Mouse (Mus musculus): ENCODE results near the gene Exoc4.

Exoc4 gene

GRCm38 (mm10) chr6:33308646-33309045, 59.8 kb downstream of the Exoc4 start:
- DNase-seq (ENCODE audit: low spot score in 2 of 2): no peak

DNA sequence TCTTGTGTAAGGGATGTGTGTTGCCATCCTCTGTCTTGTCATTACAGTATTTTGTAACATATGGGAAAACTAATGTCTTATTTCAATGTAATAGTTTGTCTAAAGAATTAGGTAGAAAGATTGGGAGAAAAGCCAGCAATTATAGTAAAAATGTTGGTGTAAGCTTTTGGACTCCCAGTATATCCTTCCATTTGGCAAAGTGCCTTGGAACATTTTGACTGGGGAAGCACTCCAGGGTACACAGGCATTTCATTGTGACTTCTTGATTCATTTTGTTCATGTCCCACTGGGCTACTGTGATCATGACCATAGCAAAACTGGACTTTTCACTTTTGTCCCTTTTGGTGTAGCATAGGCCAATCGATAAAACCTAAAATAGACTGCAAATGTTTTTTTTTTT, 61.6 kb downstream of the Exoc4 start:
- DNase-seq (ENCODE audit: low spot score in 2 of 2): no peak

GRCm38 (mm10) chr6:33322849-33323248, 74.0 kb downstream of the Exoc4 start:
- DNase-seq (ENCODE audit: low spot score in 2 of 2): no peak

- no peak for DNase-seq (ENCODE audit: low spot score in 2 of 2)
Observed at GRCm38 (mm10) chr6:33323386-33323785, 74.5 kb downstream of the Exoc4 start.

DNA sequence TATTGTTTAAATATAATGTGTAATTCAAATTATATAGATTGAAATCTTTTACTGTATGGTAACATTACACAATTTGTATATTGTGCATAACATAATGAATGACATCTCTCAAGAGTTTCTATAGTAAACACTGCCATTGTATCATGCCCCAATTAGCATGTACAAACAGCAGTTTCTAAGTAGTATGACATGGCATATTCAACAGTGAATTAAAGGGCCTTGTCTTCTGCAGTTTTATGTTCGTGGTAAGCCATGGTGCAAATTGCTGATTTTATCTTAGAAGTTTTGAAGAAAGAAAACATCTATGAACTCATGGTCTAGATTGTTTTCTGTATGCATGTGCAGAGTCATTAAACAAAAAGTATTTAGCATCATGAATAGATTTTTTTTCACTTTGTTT, 79.4 kb downstream of the Exoc4 start:
- no peak for DNase-seq (ENCODE audit: low spot score in 2 of 2)

DNA sequence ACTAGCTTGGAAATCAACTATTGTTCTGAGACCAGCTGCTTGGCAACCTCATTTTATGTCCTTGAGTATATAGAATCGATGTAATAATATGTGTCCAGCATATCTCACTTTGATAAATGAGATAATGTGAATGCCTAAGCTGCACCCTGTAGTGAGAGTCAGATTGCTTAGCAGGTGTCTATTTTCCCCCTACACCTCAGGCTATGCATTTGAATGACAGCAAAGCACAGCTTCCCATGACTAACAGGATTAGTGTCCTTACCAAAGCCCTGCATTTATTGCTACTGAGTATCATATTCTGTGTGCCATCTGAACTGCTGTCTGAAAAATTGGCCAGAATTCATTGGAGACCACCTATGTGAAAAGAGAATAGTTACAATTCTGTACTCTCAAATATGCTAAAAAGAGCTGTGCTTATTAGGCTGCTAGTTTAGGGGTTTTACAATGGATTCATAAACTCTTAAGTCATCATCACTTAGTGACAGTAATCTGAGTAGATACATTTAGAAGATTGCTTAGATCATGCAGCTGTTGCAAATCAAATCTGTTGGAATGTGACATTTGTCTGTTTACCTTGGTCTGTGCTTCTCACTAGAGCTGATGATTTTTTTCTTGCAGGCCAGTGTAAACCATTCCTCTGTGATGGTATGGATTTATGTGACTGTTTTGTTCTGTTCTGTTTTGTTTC, 98.3 kb downstream of the Exoc4 start:
- no peak for DNase-seq (ENCODE audit: low spot score in 2 of 2)

DNA sequence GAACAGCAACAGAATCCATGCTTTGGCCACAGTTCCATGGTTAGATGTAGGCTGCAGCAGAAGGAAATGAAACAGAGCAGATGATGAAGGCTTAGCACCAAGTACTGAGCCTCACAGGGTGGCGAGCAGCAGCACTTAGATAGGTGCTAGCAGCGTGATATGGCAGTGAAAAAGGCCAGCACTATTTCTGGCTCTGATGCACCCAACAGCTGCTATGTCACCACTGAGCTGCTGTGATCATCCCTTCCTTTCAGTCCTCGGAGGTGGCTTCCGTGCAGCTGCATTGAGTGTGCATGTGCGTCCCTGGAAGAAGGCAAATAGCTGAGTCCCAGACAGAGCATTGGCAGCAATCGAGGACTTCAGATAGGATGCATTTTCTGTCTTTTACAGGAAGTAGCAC, 112.7 kb downstream of the Exoc4 start:
- no peak for DNase-seq (ENCODE audit: low spot score in 2 of 2)

DNA sequence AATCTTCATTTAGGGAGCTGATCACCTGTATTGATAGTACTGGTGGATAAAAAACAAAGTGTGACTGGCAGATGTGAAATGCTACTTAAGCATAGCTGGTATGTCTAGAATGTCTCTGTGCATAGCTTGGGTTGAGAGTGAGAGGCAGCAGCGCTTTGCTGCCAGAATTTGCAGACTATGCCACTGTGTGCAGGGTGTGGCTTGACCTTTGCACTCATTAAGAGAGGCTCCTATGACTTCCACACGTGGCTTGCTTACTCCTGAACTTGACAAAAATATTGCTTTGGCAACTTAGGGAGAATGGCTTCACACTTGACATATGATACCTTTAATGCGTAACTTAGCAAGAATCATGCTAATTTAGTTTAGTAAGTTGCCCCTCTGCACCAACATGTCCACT, 131.6 kb downstream of the Exoc4 start:
- DNase-seq (ENCODE audit: low spot score in 2 of 2): no peak

DNA sequence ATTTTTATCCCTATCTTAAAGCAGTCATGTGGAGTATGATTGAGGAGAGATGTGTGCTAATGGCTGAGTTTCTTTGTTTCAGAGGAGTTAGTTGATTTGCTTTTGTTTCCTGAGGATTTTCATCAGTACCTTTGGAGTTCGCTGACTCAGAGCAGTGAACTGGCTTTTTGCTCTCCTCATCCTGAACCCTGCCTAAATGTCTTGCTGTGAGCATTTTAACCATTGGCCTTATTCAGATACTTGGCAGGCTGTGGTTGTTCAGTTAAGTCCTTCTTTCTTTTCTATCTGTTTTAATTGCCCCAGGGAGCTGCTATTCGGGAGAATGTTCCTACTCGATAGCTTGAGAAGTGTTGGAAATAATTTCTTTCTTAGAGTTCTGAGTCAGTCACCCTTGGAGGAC, 133.3 kb downstream of the Exoc4 start:
- DNase-seq (ENCODE audit: low spot score in 2 of 2): no peak

DNA sequence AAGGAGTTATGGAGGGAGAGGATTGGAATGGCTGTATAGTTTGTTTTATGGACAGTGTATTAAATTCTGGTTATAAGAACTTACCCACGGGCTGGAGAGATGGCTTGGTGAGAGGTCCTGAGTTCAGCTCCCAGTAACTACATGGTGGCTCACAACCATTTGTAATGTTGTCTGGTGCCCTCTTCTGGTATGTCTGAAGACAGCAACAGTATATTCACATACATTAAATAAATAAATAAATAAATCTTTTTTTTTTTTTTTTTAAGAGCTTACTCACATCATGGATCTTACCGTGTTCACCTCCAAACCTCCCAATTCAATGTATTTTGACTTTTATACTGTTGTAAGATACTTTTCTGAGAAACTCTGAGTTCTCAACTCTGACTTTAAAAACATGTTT, 143.1 kb downstream of the Exoc4 start:
- DNase-seq (ENCODE audit: low spot score in 2 of 2): no peak

- DNase-seq (ENCODE audit: low spot score in 2 of 2): no peak
Observed at GRCm38 (mm10) chr6:33399491-33399890, 150.6 kb downstream of the Exoc4 start.

GRCm38 (mm10) chr6:33401161-33401560, 152.3 kb downstream of the Exoc4 start:
- DNase-seq (ENCODE audit: low spot score in 2 of 2): peak in 1 of 2 experiments; percentile 2

GRCm38 (mm10) chr6:33405562-33406275, 156.8 kb downstream of the Exoc4 start:
- DNase-seq (ENCODE audit: low spot score in 2 of 2): no peak

GRCm38 (mm10) chr6:33409586-33409985, 160.7 kb downstream of the Exoc4 start:
- no peak for DNase-seq (ENCODE audit: low spot score in 2 of 2)

DNA sequence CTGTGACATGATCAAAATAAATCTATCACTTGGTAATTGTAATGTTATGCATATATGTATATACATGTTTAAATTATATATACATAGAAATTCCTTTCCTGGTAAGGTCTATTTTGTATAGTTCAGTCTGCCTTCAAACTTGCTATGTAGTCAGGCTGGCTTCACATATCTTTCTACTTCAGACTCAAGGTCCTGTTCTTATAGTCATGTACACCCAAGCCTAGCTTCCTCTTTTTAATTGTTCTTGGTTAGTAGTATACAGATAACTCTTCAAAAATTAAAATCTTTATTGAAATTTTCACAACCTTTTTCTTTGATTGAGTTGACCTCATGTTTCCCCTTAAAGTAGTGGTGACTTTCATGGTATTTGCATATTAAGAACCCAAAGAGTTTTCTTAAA, 176.1 kb downstream of the Exoc4 start:
- DNase-seq (ENCODE audit: low spot score in 2 of 2): no peak

GRCm38 (mm10) chr6:33431207-33431787, 182.4 kb downstream of the Exoc4 start:
- DNase-seq (ENCODE audit: low spot score in 2 of 2): no peak

- DNase-seq (ENCODE audit: low spot score in 2 of 2): no peak
Observed at GRCm38 (mm10) chr6:33440508-33440907, 191.6 kb downstream of the Exoc4 start.

DNA sequence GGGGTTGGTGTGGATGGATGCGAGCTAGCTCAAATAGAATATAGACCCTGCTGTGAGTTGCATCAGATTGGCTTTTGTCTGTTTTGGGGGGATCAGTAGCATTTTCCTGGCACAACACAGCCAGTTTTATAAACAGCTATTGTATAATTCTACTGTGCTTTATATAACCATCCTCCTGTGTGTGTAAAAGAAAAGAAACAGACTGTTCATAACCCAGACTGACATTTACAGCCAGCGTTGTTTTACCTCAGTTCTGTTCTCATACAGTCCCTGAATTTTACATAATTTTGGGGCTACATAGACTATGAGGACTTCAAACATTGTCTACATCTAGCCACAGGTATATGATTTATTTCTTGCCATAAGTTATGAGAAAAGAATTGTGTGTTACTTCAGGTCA, 204.9 kb downstream of the Exoc4 start:
- DNase-seq (ENCODE audit: low spot score in 2 of 2): no peak

DNA sequence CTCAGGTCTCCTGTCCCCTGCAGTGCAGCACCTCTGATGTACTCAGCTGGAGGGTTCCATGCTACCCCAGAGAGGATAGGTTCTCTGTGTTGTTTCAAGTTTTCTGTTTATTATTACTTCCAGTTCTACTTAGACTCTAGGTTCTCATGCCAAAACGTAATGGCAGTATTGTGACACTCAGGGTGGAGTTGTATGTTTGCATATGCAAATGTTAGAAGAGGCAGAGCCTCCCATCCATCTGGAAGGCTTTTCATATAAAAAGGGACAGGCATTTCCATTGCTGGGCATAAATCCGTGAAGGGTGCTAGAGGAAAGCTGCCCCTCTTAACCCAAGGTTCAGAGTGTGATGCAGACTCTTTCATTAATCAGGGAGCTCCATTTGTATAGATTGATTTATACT, 205.5 kb downstream of the Exoc4 start:
- no peak for DNase-seq (ENCODE audit: low spot score in 2 of 2)

DNA sequence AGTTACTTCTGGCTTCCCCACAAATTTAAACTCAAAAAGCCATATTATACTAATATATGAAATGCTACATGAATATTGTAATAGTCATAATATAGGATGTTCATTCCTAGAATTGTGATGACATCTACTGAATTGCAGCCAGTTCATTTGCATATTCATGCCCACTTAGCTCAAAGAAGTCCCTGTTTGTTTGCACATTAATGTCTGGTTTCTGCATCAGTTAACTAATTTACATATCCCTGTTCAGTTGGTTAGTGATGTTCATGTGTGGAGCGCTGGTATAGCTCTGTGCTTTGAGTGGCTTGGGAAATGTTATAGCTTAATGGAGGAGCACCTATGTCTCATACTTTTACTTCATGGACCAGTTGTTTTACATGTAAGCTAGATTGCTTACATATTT, 206.4 kb downstream of the Exoc4 start:
- no peak for DNase-seq (ENCODE audit: low spot score in 2 of 2)

GRCm38 (mm10) chr6:33464862-33465261, 216.0 kb downstream of the Exoc4 start:
- no peak for DNase-seq (ENCODE audit: low spot score in 2 of 2)

DNA sequence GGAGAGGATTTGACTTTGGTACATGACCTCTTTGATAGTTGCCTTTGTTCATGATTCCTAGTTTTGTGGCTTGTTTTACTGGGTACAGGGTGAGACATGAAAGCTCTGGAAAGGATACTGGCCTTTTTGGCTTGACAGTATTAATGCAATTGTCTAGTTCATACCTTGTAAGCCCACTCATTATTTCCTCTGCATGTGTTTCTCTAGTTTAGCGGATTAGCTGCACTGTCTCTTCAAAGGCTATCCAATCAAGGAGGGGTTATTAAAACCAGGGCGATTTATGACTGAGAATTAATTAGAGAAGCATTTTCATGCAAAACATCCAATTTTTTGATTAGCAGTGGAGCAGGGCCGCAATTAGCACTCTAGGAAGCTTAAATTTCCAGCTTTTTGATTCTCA, 216.5 kb downstream of the Exoc4 start:
- DNase-seq (ENCODE audit: low spot score in 2 of 2): no peak

- DNase-seq (ENCODE audit: low spot score in 2 of 2): no peak
Observed at GRCm38 (mm10) chr6:33466168-33466839, 217.4 kb downstream of the Exoc4 start.

Measured in natural killer cell, adult 2 months (primary cell).